Mouse (Mus musculus) thymus, postnatal 10 days (tissue): Measurements from ENCODE around the gene Gm17651.
A peak's percentile ranks its signal among the peaks of the same experiment; 100 is the strongest.

Source experiments
- DNase-seq, 2 experiments: peaks; one replicate each; pipeline ENCODE4 v3.0.0; 2021; ENCODE audit warnings: low spot score in 2 of 2

The Gm17651 gene

GRCm38 (mm10) chr3:97674644-97675110 is at the start of gene Gm17651:
TSS of gene Gm17651 (minus strand) at chr3:97674694.
- no peak for DNase-seq

GRCm38 (mm10) chr3:97719116-97719515 is 44.6 kb upstream of the Gm17651 start:
- no peak for DNase-seq

- no peak for DNase-seq
These were observed 41.4 kb upstream of the Gm17651 start for GRCm38 (mm10) chr3:97715922-97716321.

- DNase-seq, result no peak
These were observed 36.4 kb upstream of the Gm17651 start for GRCm38 (mm10) chr3:97710881-97711280.

- DNase-seq, result no peak
These were observed 35.6 kb upstream of the Gm17651 start for GRCm38 (mm10) chr3:97710134-97710533.

- DNase-seq, result no peak
These were observed 32.1 kb upstream of the Gm17651 start for GRCm38 (mm10) chr3:97706561-97706960.

- no peak for DNase-seq
These were observed 31.0 kb upstream of the Gm17651 start for GRCm38 (mm10) chr3:97705508-97705907.

- DNase-seq, result no peak
These were observed 28.1 kb upstream of the Gm17651 start for GRCm38 (mm10) chr3:97702448-97703080.

GRCm38 (mm10) chr3:97701198-97701597 is 26.7 kb upstream of the Gm17651 start:
- no peak for DNase-seq

- no peak for DNase-seq
These were observed 24.6 kb upstream of the Gm17651 start for GRCm38 (mm10) chr3:97699061-97699460.

- no peak for DNase-seq
These were observed 22.8 kb upstream of the Gm17651 start for GRCm38 (mm10) chr3:97697291-97697690.

GRCm38 (mm10) chr3:97696866-97697265 is 22.4 kb upstream of the Gm17651 start:
- no peak for DNase-seq

GRCm38 (mm10) chr3:97693806-97694205 is 19.3 kb upstream of the Gm17651 start:
- DNase-seq, result no peak

- no peak for DNase-seq
These were observed 17.0 kb upstream of the Gm17651 start for GRCm38 (mm10) chr3:97691443-97692017.

GRCm38 (mm10) chr3:97690590-97690989 is 16.1 kb upstream of the Gm17651 start:
- no peak for DNase-seq

GRCm38 (mm10) chr3:97689289-97689688 is 14.8 kb upstream of the Gm17651 start:
- no peak for DNase-seq

- no peak for DNase-seq
These were observed 12.1 kb upstream of the Gm17651 start for GRCm38 (mm10) chr3:97686372-97687117.

GRCm38 (mm10) chr3:97683560-97684195 is 9.2 kb upstream of the Gm17651 start:
- DNase-seq, result no peak

- no peak for DNase-seq
These were observed 8.1 kb upstream of the Gm17651 start for GRCm38 (mm10) chr3:97682576-97682975.

- no peak for DNase-seq
These were observed 7.6 kb upstream of the Gm17651 start for GRCm38 (mm10) chr3:97682159-97682502.

- peak; percentile 44 to 60 for DNase-seq
These were observed 7.0 kb upstream of the Gm17651 start for GRCm38 (mm10) chr3:97681321-97682158.
